Mouse (Mus musculus) lung, postnatal 0 days (tissue): ENCODE data around the gene Dus2.

Experiments used
- CTCF ChIP-seq: IDR thresholded peaks from 2 replicates; pipeline ENCODE4 v1.5.1; 2016; ENCODE audit warnings: antibody characterized with exemption, mild to moderate bottlenecking
- EP300 ChIP-seq: IDR thresholded peaks from 2 replicates; pipeline ENCODE4 v1.6.1; 2016; ENCODE audit warnings: antibody characterized with exemption, mild to moderate bottlenecking, control low read depth

DNA sequence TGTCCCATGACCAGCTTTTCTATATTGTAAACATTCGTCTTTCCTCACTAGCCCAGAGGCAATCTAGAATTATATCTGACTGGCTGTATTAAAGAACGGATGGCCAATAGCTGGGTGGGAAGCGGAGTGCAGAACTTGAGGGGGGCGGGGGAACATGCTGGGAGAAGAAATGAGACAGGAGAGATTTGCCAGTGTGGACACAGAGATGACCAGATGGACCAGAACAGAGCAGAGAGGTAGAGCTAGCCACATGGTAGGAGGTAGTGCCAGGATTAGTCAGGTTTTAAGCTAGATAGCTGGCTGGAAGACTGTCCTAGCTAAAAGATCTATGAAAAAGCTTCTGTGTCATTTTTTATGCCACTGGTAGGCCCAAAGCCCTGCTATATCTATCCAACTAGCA, 10.8 kb downstream of the Dus2 start:
- TF ChIP-seq EP300 (no peak), CTCF (no peak)
